Mouse (Mus musculus): Measurements from ENCODE around the gene Eif4e. TPM values are rescaled to one million over a fixed set of nuclear protein-coding genes. Genes with fewer than 3 reads are reported as not detected.

Gene Eif4e
- total and polyA plus RNA-seq, 3 experiments: 83.5 to 490 (median 363) TPM

GRCm38 (mm10) chr3:138526916-138527666 lies 1.1 kb downstream of the Eif4e start (continued):
- TF ChIP-seq POLR2A (IDR thresholded peaks at IDR 0.05; ENCODE audit: control insufficient read depth in 1 of 2, insufficient read depth in 1 of 2, low read depth in 1 of 2, low read length in 2 of 2, poor library complexity in 1 of 2): peak; percentile 57 to 98
- peak; percentile 96 for TF ChIP-seq MYB (IDR thresholded peaks at IDR 0.05; ENCODE audit: low read depth, low read length)
- no peak for TF ChIP-seq RCOR1 (IDR thresholded peaks at IDR 0.05; ENCODE audit: low read depth, low read length)
- no peak for TF ChIP-seq TAL1 (IDR thresholded peaks at IDR 0.05; ENCODE audit: low read length)

- DNase-seq (ENCODE audit: low read depth, low spot score): peak; percentile 77
- Histone ChIP-seq H3K27ac (ENCODE audit: control insufficient read depth, low read depth, low read length) (peak overlapping the region; percentile 86), H3K4me3 (ENCODE audit: control insufficient read depth in 1 of 2, insufficient read depth in 1 of 2, low read depth in 2 of 2, low read length in 2 of 2) (peak overlapping the region; percentile 91 to 97), H3K36me3 (ENCODE audit: control insufficient read depth in 1 of 2, insufficient read depth in 2 of 2, low read length in 2 of 2) (peaks cover 0 to 44% of the 10 kb centered on the region in 2 experiments; a peak in 3 of 4 replicates), H3K9me3 (replicated peaks; ENCODE audit: insufficient read depth, low read length) (no peaks in the 10 kb centered on the region), H3K79me2 (ENCODE audit: control insufficient read depth, insufficient read depth, low read length, poor library complexity) (peaks cover 57% of the 10 kb centered on the region), H3K27me3 (ENCODE audit: control insufficient read depth in 1 of 2, insufficient read depth in 2 of 2, low read length in 2 of 2) (no peaks in the 10 kb centered on the region), H3K4me1 (ENCODE audit: control insufficient read depth in 1 of 2, insufficient read depth in 2 of 2, low read length in 2 of 2) (peaks cover 24 to 27% of the 10 kb centered on the region in 2 experiments), H3K9ac (ENCODE audit: control insufficient read depth, low read depth, low read length, poor library complexity, severe bottlenecking) (peak overlapping the region; percentile 94)
- TF ChIP-seq MEF2A (IDR thresholded peaks at IDR 0.05; ENCODE audit: extremely low read depth, insufficient replicate concordance, low read depth, low read length, poor library complexity, severe bottlenecking) (no peak), TCF12 (IDR thresholded peaks at IDR 0.05; ENCODE audit: low read depth, low read length) (no peak), SIN3A (IDR thresholded peaks at IDR 0.05; ENCODE audit: low read length) (peak; percentile 87), NELFE (IDR thresholded peaks at IDR 0.05; ENCODE audit: low read depth, low read length) (no peak), CHD2 (IDR thresholded peaks at IDR 0.05; ENCODE audit: low read length) (no peak), ELF1 (IDR thresholded peaks at IDR 0.05; ENCODE audit: low read depth, low read length) (no peak), CTCF (IDR thresholded peaks at IDR 0.05 in 2 of 3, conservative IDR thresholded peaks at IDR 0.05 in 1 of 3; ENCODE audit: control insufficient read depth in 1 of 3, insufficient read depth in 1 of 3, low read depth in 2 of 3, low read length in 3 of 3, poor library complexity in 1 of 3, severe bottlenecking in 1 of 3) (no peak), NRF1 (IDR thresholded peaks at IDR 0.05; ENCODE audit: insufficient read depth, low read depth, low read length, poor library complexity, severe bottlenecking) (no peak), USF1 (IDR thresholded peaks at IDR 0.05; ENCODE audit: low read depth, low read length) (no peak), POLR2A (IDR thresholded peaks at IDR 0.05; ENCODE audit: control insufficient read depth in 1 of 2, insufficient read depth in 1 of 2, low read depth in 1 of 2, low read length in 2 of 2, poor library complexity in 1 of 2) (peak in 1 of 2 experiments; percentile 17; a peak in 2 of 4 replicates), MXI1 (IDR thresholded peaks at IDR 0.05; ENCODE audit: low read depth, low read length) (peak; percentile 93), MYC (IDR thresholded peaks at IDR 0.05; ENCODE audit: low read depth, low read length) (peak; percentile 66; the same call in 1 of the 2 replicates), JUND (IDR thresholded peaks at IDR 0.05; ENCODE audit: low read depth, low read length) (no peak), ZC3H11A (IDR thresholded peaks at IDR 0.05; ENCODE audit: low read depth, low read length) (no peak), RCOR1 (IDR thresholded peaks at IDR 0.05; ENCODE audit: low read depth, low read length) (peak; percentile 17; the same call in 1 of the 2 replicates), ETS1 (IDR thresholded peaks at IDR 0.05; ENCODE audit: low read depth, low read length) (peak; percentile 55; the same call in 1 of the 2 replicates), TAL1 (IDR thresholded peaks at IDR 0.05; ENCODE audit: low read length) (no peak), BHLHE40 (IDR thresholded peaks at IDR 0.05; ENCODE audit: borderline replicate concordance, low read depth, low read length) (no peak), MAZ (IDR thresholded peaks at IDR 0.05; ENCODE audit: low read depth, low read length) (no peak; the same call in 1 of the 2 replicates), TBP (IDR thresholded peaks at IDR 0.05; ENCODE audit: low read depth, low read length) (no peak), SMC3 (IDR thresholded peaks at IDR 0.05; ENCODE audit: low read depth, low read length) (no peak), MAX (IDR thresholded peaks at IDR 0.05; ENCODE audit: low read length) (peak; percentile 51; the same call in 1 of the 2 replicates), ZNF384 (IDR thresholded peaks at IDR 0.05; ENCODE audit: low read depth, low read length) (peak; percentile 63), USF2 (IDR thresholded peaks at IDR 0.05; ENCODE audit: borderline replicate concordance in 1 of 2, insufficient read depth in 1 of 2, low read depth in 1 of 2, low read length in 2 of 2) (no peak), HCFC1 (IDR thresholded peaks at IDR 0.05; ENCODE audit: low read depth, low read length) (peak; percentile 53; the same call in 1 of the 2 replicates), POLR2AphosphoS2 (IDR thresholded peaks at IDR 0.05; ENCODE audit: low read length) (no peak), E2F4 (IDR thresholded peaks at IDR 0.05; ENCODE audit: borderline replicate concordance, low read depth, low read length) (no peak), UBTF (IDR thresholded peaks at IDR 0.05; ENCODE audit: borderline replicate concordance, insufficient read depth, low read depth, low read length) (no peak), MYB (IDR thresholded peaks at IDR 0.05; ENCODE audit: low read depth, low read length) (no peak), GABPA (IDR thresholded peaks at IDR 0.05; ENCODE audit: low read depth, low read length) (no peak), POLR2AphosphoS5 (IDR thresholded peaks at IDR 0.05; ENCODE audit: borderline replicate concordance, low read depth, low read length) (no peak), RAD21 (IDR thresholded peaks at IDR 0.05; ENCODE audit: low read depth, low read length) (no peak)
Measured at GRCm38 (mm10) chr3:138527667-138528231, 1.8 kb downstream of the Eif4e start.
